Mouse (Mus musculus): Measurements from ENCODE around the gene Dync1i2.
A peak's percentile ranks its signal among the peaks of the same experiment; 100 is the strongest.

The Dync1i2 gene

GRCm38 (mm10) chr2:71275734-71276133 is 64.2 kb downstream of the Dync1i2 start:
- peak; percentile 29 for DNase-seq

- no peak for DNase-seq
Measured at GRCm38 (mm10) chr2:71278791-71279775, 67.6 kb downstream of the Dync1i2 start.

- no peak for DNase-seq
Measured at GRCm38 (mm10) chr2:71281981-71282380, 70.5 kb downstream of the Dync1i2 start.

GRCm38 (mm10) chr2:71290107-71290775 is 78.7 kb downstream of the Dync1i2 start:
- DNase-seq, result peak; percentile 56

GRCm38 (mm10) chr2:71291566-71291965 is 80.1 kb downstream of the Dync1i2 start:
- DNase-seq, result peak; percentile 21

GRCm38 (mm10) chr2:71293983-71294382 is 82.5 kb downstream of the Dync1i2 start:
- no peak for DNase-seq

GRCm38 (mm10) chr2:71294489-71294888 is 83.0 kb downstream of the Dync1i2 start:
- no peak for DNase-seq

GRCm38 (mm10) chr2:71295844-71296243 is 84.3 kb downstream of the Dync1i2 start:
- DNase-seq, result no peak

GRCm38 (mm10) chr2:71297501-71297900 is 86.0 kb downstream of the Dync1i2 start:
- no peak for DNase-seq

GRCm38 (mm10) chr2:71298729-71299128 is 87.2 kb downstream of the Dync1i2 start:
- DNase-seq, result no peak

- DNase-seq, result no peak
Measured at GRCm38 (mm10) chr2:71302156-71302663, 90.7 kb downstream of the Dync1i2 start.

- no peak for DNase-seq
Measured at GRCm38 (mm10) chr2:71303221-71303620, 91.7 kb downstream of the Dync1i2 start.

- DNase-seq, result peak; percentile 27
Measured at GRCm38 (mm10) chr2:71304821-71305220, 93.3 kb downstream of the Dync1i2 start.

GRCm38 (mm10) chr2:71306357-71306756 is 94.9 kb downstream of the Dync1i2 start:
- no peak for DNase-seq

- DNase-seq, result no peak
Measured at GRCm38 (mm10) chr2:71309726-71310125, 98.2 kb downstream of the Dync1i2 start.

- no peak for DNase-seq
Measured at GRCm38 (mm10) chr2:71312067-71312466, 100.6 kb downstream of the Dync1i2 start.
